Mouse (Mus musculus) heart, embryonic 11.5 days (tissue): Measurements from ENCODE around the gene Elf1. TPM values are rescaled to one million over a fixed set of nuclear protein-coding genes. Genes with fewer than 3 reads are reported as not detected.
"Not testable (repeated sequence)": the region's sequence is repeated elsewhere in the genome, so short reads cannot be mapped to it uniquely, and the experiment has no call there.

ENCODE experiments used
- ATAC-seq: fragments of 200-750 bp; cut with Nextera tagmentation; replicated peaks from 2 replicates; pipeline ENCODE4 v1.8.0; 2017; ENCODE audit warnings: moderate library complexity; ENCODE audit not compliant: insufficient number of reproducible peaks, low FRiP score, low TSS enrichment
- H3K27ac ChIP-seq: fragments of 300-500 bp; sonication (generic); 2 replicates; pipeline ENCODE4 v1.5.1; 2014; ENCODE audit warnings: mild to moderate bottlenecking, low read depth, low read length
- H3K27me3 ChIP-seq: fragments of 300-500 bp; sonication (generic); 2 replicates; pipeline ENCODE4 v1.6.1; 2014; ENCODE audit warnings: mild to moderate bottlenecking, low read length, mixed read lengths; ENCODE audit not compliant: control insufficient read depth, insufficient read depth
- H3K36me3 ChIP-seq: fragments of 300-500 bp; sonication (generic); 2 replicates; pipeline ENCODE4 v1.6.1; 2014; ENCODE audit warnings: mild to moderate bottlenecking, low read length, moderate library complexity, mixed read lengths; ENCODE audit not compliant: control insufficient read depth, insufficient read depth
- H3K4me1 ChIP-seq: fragments of 300-500 bp; sonication (generic); 2 replicates; pipeline ENCODE4 v1.6.1; 2014; ENCODE audit warnings: low read length; ENCODE audit not compliant: control insufficient read depth, insufficient read depth
- H3K4me2 ChIP-seq: fragments of 300-500 bp; sonication (generic); 2 replicates; pipeline ENCODE4 v1.6.1; 2014; ENCODE audit warnings: mild to moderate bottlenecking, moderate library complexity
- H3K4me3 ChIP-seq: fragments of 300-500 bp; sonication (generic); 2 replicates; pipeline ENCODE4 v1.5.1; 2014; ENCODE audit warnings: low read depth, low read length
- H3K9ac ChIP-seq: fragments of 300-500 bp; sonication (generic); 2 replicates; pipeline ENCODE4 v1.6.1; 2014; ENCODE audit warnings: mild to moderate bottlenecking, low read depth, low read length, moderate library complexity
- H3K9me3 ChIP-seq: fragments of 300-500 bp; sonication (generic); replicated peaks from 2 replicates; pipeline ENCODE4 v1.6.1; 2016; ENCODE audit warnings: low read length; ENCODE audit not compliant: control insufficient read depth
- WGBS: fragments of 180-500 bp; shearing (Covaris S2); extraction: QIAGEN DNeasy Blood & Tissue Kit; methylation state at CpG from one replicate; pipeline ENCODE4 v1.1.7; 2014; ENCODE audit not compliant: insufficient replicate concordance; 5-methylcytosine and 5-hydroxymethylcytosine counted together
- polyA plus RNA-seq: library from polyadenylated mRNA; unstranded; fragments of >200 nt; fragmentation: Nextera tagmentation; extraction: Ambion mirVana; gene quantifications from 2 replicates; pipeline ENCODE4 v1.2.1, GENCODE M21; 2014

Gene Elf1
- polyA plus RNA-seq, 1 experiment from 2014 or later = 8.6 TPM

DNA sequence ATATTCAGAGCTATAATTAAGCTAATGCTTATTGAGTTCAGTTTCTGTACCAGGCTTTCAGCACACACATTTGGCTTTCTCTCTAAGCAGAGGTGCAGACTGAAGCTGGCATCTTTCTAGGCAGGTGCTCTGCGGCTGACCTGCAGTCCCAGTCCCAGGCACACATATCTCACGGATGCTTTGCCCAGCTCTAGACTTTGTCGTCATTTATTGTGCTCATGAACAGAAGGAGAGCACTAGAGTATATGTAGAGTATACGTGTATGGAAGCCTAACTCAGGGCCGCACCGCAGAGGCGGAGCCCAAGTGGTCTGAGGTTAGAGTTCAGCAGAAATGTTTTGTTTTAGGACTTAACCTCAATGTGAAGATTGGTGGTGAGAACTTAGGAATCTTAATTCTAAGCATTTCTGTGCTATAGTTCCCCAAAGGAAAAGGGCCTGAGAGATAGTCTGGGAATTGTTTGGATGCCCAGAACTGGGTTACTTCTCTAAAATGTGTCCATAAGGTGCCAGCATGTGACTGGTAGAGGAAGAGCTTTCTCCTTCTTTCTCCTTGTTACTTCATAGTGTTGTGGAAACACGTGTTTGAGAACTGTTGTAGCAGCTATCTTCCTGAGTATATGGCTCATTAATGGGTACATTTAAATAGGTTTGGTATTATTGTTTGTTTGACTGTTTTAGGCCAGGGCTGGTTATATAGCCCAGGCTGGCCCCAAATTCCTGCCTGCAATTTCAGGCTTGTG, 51.2 kb downstream of the Elf1 start:
- H3K4me1 ChIP-seq = peaks cover 6% of the 10 kb centered on the region
- H3K9me3 ChIP-seq = no peaks in the 10 kb centered on the region
- H3K4me2 ChIP-seq = no peak overlapping the region
- no peak overlapping the region for H3K27ac ChIP-seq
- ATAC-seq = no peak
- no peaks in the 10 kb centered on the region for H3K36me3 ChIP-seq
- WGBS = 89% methylated on average over 8 of the region's 8 CpGs
- H3K4me3 ChIP-seq = no peak overlapping the region
- H3K27me3 ChIP-seq = no peaks in the 10 kb centered on the region
- H3K9ac ChIP-seq = no peak overlapping the region

DNA sequence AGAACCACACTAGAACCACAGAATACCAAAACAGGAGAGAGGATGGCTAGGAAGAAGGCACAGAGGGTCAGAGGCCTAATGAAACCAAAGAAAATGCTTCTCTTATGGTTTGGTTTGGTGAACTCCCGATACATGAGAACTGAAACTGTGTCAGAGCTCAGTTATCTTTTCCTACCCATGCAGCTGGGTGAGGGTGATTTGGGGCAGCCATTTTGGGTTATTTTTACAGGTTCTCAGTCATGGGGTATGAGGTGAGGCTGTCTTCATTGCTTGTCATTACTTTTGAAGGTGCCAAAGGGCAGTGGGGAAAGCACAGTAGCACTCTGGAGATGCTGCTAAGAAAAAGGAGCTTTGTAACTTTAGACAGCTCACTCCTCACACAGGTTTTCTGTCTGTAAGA, 52.4 kb downstream of the Elf1 start:
- H3K9ac ChIP-seq = no peak overlapping the region
- no peaks in the 10 kb centered on the region for H3K9me3 ChIP-seq
- no peak for ATAC-seq
- H3K4me3 ChIP-seq = no peak overlapping the region
- peaks cover 9% of the 10 kb centered on the region for H3K4me1 ChIP-seq
- H3K27ac ChIP-seq = 0 out of 2 replicates have a peak overlapping the region, but pooled peaks have one; percentile 37
- 72% methylated on average over 1 of the region's 1 CpGs for WGBS
- H3K27me3 ChIP-seq = no peaks in the 10 kb centered on the region
- no peaks in the 10 kb centered on the region for H3K36me3 ChIP-seq
- H3K4me2 ChIP-seq = 0 out of 2 replicates have a peak overlapping the region, but pooled peaks have one; percentile 8

DNA sequence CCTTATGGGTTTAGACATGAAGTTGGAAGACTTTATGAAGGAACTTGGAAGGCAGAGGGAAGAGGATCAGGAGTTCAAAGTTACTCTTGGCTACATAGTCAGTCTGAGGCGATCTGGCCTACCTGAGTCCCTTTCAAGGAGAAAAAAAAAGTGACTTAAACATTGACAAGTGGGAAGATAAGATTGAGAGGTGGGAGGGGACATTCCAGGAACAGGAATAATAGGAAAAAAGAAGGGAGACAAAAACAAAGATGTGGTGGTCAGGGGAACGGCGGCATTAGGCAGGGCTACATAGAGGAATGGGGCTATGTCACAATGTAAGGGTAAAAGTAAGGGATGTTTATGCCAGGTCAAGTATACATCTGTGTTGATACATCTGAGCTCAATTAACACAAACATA, 53.2 kb downstream of the Elf1 start:
- ATAC-seq = no peak
- Histone ChIP-seq H3K4me2 (no peak overlapping the region), H3K27me3 (no peaks in the 10 kb centered on the region), H3K9ac (no peak overlapping the region), H3K36me3 (no peaks in the 10 kb centered on the region), H3K4me3 (no peak overlapping the region), H3K9me3 (no peaks in the 10 kb centered on the region), H3K27ac (no peak overlapping the region), H3K4me1 (peaks cover 9% of the 10 kb centered on the region)
- WGBS = 57% methylated on average over 3 of the region's 3 CpGs

DNA sequence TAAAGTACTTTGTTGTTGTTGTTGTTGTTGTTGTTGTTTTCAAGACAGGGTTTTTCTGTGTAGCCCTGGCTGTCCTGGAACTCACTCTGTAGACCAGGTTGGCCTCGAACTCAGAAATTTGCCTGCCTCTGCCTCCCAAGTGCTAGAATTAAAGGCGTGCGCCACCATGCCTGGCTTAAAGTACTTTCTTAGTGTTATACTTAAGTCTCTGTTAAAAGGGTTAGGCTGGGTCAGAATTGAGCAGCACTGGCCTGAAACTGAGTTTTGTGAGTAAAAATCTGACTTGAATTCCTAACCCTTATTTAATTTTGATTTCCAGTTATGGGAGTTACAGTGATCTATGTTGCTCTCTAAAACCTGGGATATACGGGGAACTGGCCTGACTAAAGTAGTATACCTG, 53.7 kb downstream of the Elf1 start:
- not testable (repeated sequence) for H3K36me3 ChIP-seq, H3K4me1 ChIP-seq, H3K9me3 ChIP-seq, ATAC-seq, H3K4me2 ChIP-seq, H3K4me3 ChIP-seq, H3K9ac ChIP-seq, H3K27ac ChIP-seq, H3K27me3 ChIP-seq
- 84% methylated on average over 4 of the region's 4 CpGs for WGBS

DNA sequence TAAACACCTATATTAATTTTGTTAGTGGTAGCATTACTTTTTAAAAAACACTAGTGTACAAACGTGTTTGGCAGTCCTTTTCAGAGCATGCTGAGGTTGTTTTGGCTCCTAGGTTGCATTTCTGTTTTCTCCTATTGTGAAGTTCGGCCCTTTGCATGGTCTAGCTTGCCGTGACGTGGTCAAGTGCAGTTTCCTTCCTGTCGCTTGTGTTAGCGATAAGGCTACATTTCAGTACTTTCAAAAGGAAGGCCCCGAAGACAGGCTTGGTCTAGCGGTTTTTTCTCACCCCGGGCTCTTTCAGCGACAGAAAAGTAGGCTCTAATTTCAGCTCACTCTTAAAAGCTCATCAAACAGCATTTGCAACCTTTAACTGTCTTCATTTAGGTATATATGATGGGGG, 54.3 kb downstream of the Elf1 start:
- Histone ChIP-seq H3K36me3 (no peaks in the 10 kb centered on the region), H3K9ac (peak overlapping the region; percentile 8; the same call in 1 of the 2 replicates), H3K27ac (peak overlapping the region; percentile 87), H3K4me1 (peaks cover 9% of the 10 kb centered on the region), H3K4me3 (no peak overlapping the region), H3K27me3 (no peaks in the 10 kb centered on the region), H3K4me2 (peak overlapping the region; percentile 57), H3K9me3 (no peaks in the 10 kb centered on the region)
- 41% methylated on average over 10 of the region's 10 CpGs for WGBS
- ATAC-seq = peak; percentile 35

DNA sequence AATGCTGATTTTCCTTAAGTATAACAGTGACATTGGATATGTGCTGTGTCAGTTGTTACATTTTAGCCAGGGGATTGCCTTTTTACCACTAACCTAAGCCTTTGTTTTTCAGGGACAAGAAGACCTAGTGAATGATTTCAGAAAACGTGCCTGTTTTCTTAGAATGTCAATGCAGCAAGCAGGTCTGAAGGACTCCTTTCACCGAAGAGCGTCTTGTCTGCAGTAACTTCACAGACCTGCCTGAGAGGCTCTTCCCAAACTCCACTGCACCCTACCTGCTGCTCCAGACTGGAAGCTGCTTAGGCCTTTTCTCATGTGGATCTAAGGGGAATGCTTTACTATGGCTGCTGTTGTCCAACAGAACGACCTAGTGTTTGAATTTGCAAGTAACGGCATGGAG, 55.0 kb downstream of the Elf1 start:
- no peaks in the 10 kb centered on the region for H3K9me3 ChIP-seq
- no peak overlapping the region for H3K4me3 ChIP-seq
- peaks cover 9% of the 10 kb centered on the region for H3K4me1 ChIP-seq
- ATAC-seq = no peak
- H3K4me2 ChIP-seq = peak overlapping the region; percentile 57
- peak overlapping the region; percentile 87 for H3K27ac ChIP-seq
- WGBS = 73% methylated on average over 5 of the region's 5 CpGs
- no peaks in the 10 kb centered on the region for H3K27me3 ChIP-seq
- no peaks in the 10 kb centered on the region for H3K36me3 ChIP-seq
- no peak overlapping the region for H3K9ac ChIP-seq

DNA sequence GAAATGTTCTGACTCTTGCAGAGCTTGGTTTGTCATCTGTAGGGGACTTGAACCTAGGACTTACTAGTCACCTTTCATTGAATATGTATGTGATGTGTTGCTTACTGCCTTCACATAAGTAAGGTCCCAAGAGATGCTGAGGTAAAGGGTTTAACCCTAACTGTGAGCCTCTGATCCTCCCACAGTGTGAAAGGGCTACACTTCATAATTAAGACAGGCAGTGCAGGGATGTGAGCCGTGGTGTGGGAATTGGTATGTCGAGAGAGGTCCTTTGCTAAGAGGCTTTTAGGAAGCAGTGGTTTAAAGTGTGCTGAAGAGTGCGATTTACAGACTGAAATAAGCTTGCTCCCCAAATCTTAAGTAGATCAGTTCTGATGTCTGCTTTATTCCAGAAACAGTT, 55.8 kb downstream of the Elf1 start:
- WGBS = 57% methylated on average over 3 of the region's 3 CpGs
- Histone ChIP-seq H3K4me3 (no peak overlapping the region), H3K36me3 (no peaks in the 10 kb centered on the region), H3K9me3 (no peaks in the 10 kb centered on the region), H3K27me3 (no peaks in the 10 kb centered on the region), H3K4me2 (no peak overlapping the region; the same call in 1 of the 2 replicates), H3K9ac (no peak overlapping the region), H3K27ac (no peak overlapping the region), H3K4me1 (peaks cover 9% of the 10 kb centered on the region)
- no peak for ATAC-seq

DNA sequence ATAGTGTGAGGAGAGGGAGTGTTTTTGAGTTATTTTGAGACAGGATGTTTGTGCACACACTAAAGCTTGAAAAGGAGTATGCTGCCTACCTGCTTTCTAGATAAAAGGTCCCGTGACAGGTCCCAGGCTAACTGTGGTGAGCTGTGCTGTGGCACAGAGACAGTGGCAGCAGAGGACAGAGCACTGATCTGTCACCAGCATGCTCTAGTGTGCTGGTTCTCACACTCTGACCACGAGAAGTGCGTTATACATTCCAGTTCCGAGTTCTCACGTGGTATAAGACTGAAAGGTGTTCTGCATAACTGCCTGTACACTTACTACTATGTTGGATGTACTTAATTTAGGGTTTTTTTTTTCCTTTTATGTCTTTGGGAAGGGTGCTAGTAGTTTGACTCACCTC, 56.5 kb downstream of the Elf1 start:
- no peaks in the 10 kb centered on the region for H3K27me3 ChIP-seq
- no peak for ATAC-seq
- H3K9me3 ChIP-seq = no peaks in the 10 kb centered on the region
- WGBS = 62% methylated on average over 5 of the region's 5 CpGs
- H3K4me2 ChIP-seq = peak overlapping the region; percentile 35
- peaks cover 9% of the 10 kb centered on the region for H3K4me1 ChIP-seq
- H3K36me3 ChIP-seq = no peaks in the 10 kb centered on the region
- no peak overlapping the region for H3K4me3 ChIP-seq
- no peak overlapping the region for H3K9ac ChIP-seq
- H3K27ac ChIP-seq = no peak overlapping the region

DNA sequence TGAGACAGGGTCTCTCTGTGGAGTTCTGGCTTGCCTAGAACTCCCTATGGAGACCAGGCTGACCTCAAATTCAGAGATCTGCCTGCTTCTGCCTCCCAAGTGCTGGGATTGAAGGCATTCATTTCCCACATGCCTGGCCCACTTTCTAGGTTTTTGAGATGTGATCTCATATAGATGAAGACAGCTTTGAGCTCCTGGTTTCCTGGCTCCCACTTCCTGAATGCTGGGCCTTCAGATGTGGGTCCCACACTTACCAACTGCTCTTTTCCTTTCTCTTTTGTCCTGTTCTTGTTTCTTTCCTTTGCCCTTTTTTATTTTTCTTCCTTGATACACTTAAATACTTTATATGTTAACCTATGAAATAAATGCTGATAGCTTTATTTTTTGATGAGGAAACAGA, 56.9 kb downstream of the Elf1 start:
- H3K27me3 ChIP-seq = no peaks in the 10 kb centered on the region
- H3K36me3 ChIP-seq = no peaks in the 10 kb centered on the region
- H3K4me1 ChIP-seq = peaks cover 9% of the 10 kb centered on the region
- H3K9me3 ChIP-seq = no peaks in the 10 kb centered on the region
- no peak for ATAC-seq
- no peak overlapping the region for H3K27ac ChIP-seq
- H3K4me2 ChIP-seq = no peak overlapping the region
- H3K9ac ChIP-seq = no peak overlapping the region
- no peak overlapping the region for H3K4me3 ChIP-seq
